Mouse (Mus musculus) hindbrain, embryonic 10.5 days (tissue): ENCODE data around the gene Pou3f1. TPM values are rescaled to one million over a fixed set of nuclear protein-coding genes. Genes with fewer than 3 reads are reported as not detected.
A peak's percentile ranks its signal among the peaks of the same experiment; 100 is the strongest.

Source experiments
- DNase-seq: peaks from one replicate; pipeline ENCODE4 v3.0.0-alpha.2; 2017; ENCODE audit warnings: low spot score
- H3K27ac ChIP-seq: fragments of 300-500 bp; sonication (generic); 2 replicates; pipeline ENCODE4 v1.5.1; 2016; ENCODE audit warnings: mild to moderate bottlenecking, moderate library complexity
- H3K27me3 ChIP-seq: fragments of 300-500 bp; sonication (generic); 2 replicates; pipeline ENCODE4 v1.6.1; 2016; ENCODE audit warnings: mild to moderate bottlenecking; ENCODE audit not compliant: poor library complexity, insufficient read depth, severe bottlenecking
- H3K36me3 ChIP-seq: fragments of 300-500 bp; sonication (generic); 2 replicates; pipeline ENCODE4 v1.6.1; 2016; ENCODE audit warnings: mild to moderate bottlenecking, moderate library complexity
- H3K4me1 ChIP-seq: fragments of 300-500 bp; sonication (generic); replicated peaks from 2 replicates; pipeline ENCODE4 v1.6.1; 2016; ENCODE audit warnings: mild to moderate bottlenecking
- H3K4me3 ChIP-seq: fragments of 300-500 bp; sonication (generic); 2 replicates; pipeline ENCODE4 v1.5.1; 2016; ENCODE audit warnings: mild to moderate bottlenecking, moderate library complexity
- H3K9me3 ChIP-seq: fragments of 300-500 bp; sonication (generic); 2 replicates; pipeline ENCODE4 v1.6.1; 2016; ENCODE audit warnings: mild to moderate bottlenecking, moderate library complexity
- WGBS: fragments of 180-500 bp; shearing (Covaris S2); methylation state at CpG from one replicate; pipeline ENCODE4 v1.1.7; 2016; 5-methylcytosine and 5-hydroxymethylcytosine counted together
- polyA plus RNA-seq: library from polyadenylated mRNA; unstranded; fragments of >200 nt; fragmentation: Nextera tagmentation; extraction: Ambion mirVana; gene quantifications from 2 replicates; pipeline ENCODE4 v1.2.1, GENCODE M21; 2016

Pou3f1 gene
- polyA plus RNA-seq, 1 experiment from 2014 or later: 12.9 TPM

GRCm38 (mm10) chr4:124631456-124631855 lies 25.2 kb upstream of the Pou3f1 start:
- peaks cover 18% of the 10 kb centered on the region for H3K27me3 ChIP-seq
- DNase-seq: no peak
- no peak overlapping the region for H3K27ac ChIP-seq
- H3K4me1 ChIP-seq: peaks cover 11% of the 10 kb centered on the region
- no peaks in the 10 kb centered on the region for H3K9me3 ChIP-seq
- no peaks in the 10 kb centered on the region for H3K36me3 ChIP-seq
- no peak overlapping the region for H3K4me3 ChIP-seq
- WGBS: 61% methylated on average over 4 of the region's 4 CpGs

GRCm38 (mm10) chr4:124632856-124633255 lies 23.8 kb upstream of the Pou3f1 start:
- WGBS: 75% methylated on average over 10 of the region's 10 CpGs
- Histone ChIP-seq H3K36me3 (no peaks in the 10 kb centered on the region), H3K27me3 (peaks cover 28% of the 10 kb centered on the region)

GRCm38 (mm10) chr4:124633281-124633680 lies 23.3 kb upstream of the Pou3f1 start:
- Histone ChIP-seq H3K4me1 (peaks cover 7% of the 10 kb centered on the region; the same call in 1 of the 2 replicates), H3K36me3 (no peaks in the 10 kb centered on the region), H3K27ac (no peak overlapping the region), H3K9me3 (no peaks in the 10 kb centered on the region), H3K27me3 (peaks cover 28% of the 10 kb centered on the region), H3K4me3 (no peak overlapping the region)
- WGBS: 6% methylated on average over 9 of the region's 9 CpGs
- DNase-seq: peak; percentile 57

More at GRCm38 (mm10) chr4:124632856-124633255, 23.8 kb upstream of the Pou3f1 start:
- no peak overlapping the region for H3K27ac ChIP-seq
- DNase-seq: no peak
- no peaks in the 10 kb centered on the region for H3K9me3 ChIP-seq
- peaks cover 7% of the 10 kb centered on the region; the same call in 1 of the 2 replicates for H3K4me1 ChIP-seq
- H3K4me3 ChIP-seq: no peak overlapping the region

DNA sequence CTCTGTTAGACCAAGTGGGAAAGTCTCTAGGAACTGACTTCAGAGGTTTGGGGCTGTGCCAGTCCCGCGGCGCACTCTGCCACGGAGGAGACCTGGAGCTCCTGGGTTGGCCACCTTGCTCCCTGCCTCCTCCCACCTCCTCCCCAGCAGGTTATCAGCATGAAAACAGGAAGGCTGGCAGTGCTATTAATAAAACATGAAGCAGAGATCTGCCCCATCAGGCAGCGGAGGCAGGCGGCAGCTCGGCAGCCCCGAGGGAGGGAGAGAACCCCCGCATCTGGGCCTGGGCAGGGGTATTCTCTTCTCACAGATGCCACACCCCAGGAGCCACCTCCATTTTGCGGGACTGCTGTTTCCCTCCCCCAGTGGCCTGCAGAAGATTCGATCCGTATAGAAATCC lies 16.9 kb upstream of the Pou3f1 start:
- H3K36me3 ChIP-seq: no peaks in the 10 kb centered on the region
- no peak for DNase-seq
- no peaks in the 10 kb centered on the region for H3K9me3 ChIP-seq
- 23% methylated on average over 12 of the region's 12 CpGs for WGBS
- H3K27ac ChIP-seq: no peak overlapping the region
- H3K4me3 ChIP-seq: no peak overlapping the region
- peaks cover 45% of the 10 kb centered on the region for H3K27me3 ChIP-seq
- H3K4me1 ChIP-seq: peaks cover 14% of the 10 kb centered on the region

- H3K27ac ChIP-seq: no peak overlapping the region
- no peaks in the 10 kb centered on the region for H3K9me3 ChIP-seq
- peaks cover 58% of the 10 kb centered on the region for H3K27me3 ChIP-seq
- DNase-seq: no peak
- H3K4me3 ChIP-seq: no peak overlapping the region
- H3K36me3 ChIP-seq: no peaks in the 10 kb centered on the region
- peaks cover 38% of the 10 kb centered on the region for H3K4me1 ChIP-seq
- WGBS: 94% methylated on average over 9 of the region's 9 CpGs
Observed at GRCm38 (mm10) chr4:124643859-124644258, 12.7 kb upstream of the Pou3f1 start.

DNA sequence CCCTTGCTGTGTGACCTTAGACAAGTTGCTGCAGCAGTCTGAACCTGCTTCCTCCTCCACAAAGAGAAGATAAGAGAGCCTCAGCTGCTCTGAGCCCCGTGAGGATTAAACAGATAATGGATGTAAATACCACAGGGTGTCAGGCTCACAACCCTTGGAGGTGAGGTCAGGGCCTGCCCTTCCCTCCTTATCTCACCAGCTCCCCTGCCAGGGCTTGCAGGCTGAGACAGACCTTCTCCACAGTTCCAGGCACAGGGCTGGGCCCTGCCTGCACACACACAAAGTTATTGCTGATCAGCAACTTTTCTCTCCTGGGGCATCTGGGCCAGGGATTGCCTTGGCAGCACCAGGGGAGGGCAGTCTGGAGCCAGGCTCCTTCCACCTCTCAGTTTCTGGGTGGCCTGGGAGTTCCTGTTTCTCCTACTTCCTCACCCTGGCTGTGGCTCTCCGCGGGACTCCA lies 11.6 kb upstream of the Pou3f1 start:
- no peaks in the 10 kb centered on the region for H3K36me3 ChIP-seq
- no peak overlapping the region for H3K4me3 ChIP-seq
- 17% methylated on average over 3 of the region's 3 CpGs for WGBS
- H3K9me3 ChIP-seq: no peaks in the 10 kb centered on the region
- no peak for DNase-seq
- peaks cover 59% of the 10 kb centered on the region for H3K27me3 ChIP-seq
- H3K27ac ChIP-seq: no peak overlapping the region
- H3K4me1 ChIP-seq: peaks cover 34% of the 10 kb centered on the region

- no peak for DNase-seq
- no peaks in the 10 kb centered on the region for H3K9me3 ChIP-seq
- H3K4me3 ChIP-seq: peak overlapping the region; percentile 14; the same call in 1 of the 2 replicates
- 16% methylated on average over 8 of the region's 8 CpGs for WGBS
- no peak overlapping the region for H3K27ac ChIP-seq
- H3K4me1 ChIP-seq: peaks cover 43% of the 10 kb centered on the region
- H3K36me3 ChIP-seq: no peaks in the 10 kb centered on the region
- H3K27me3 ChIP-seq: peaks cover 63% of the 10 kb centered on the region
Observed at GRCm38 (mm10) chr4:124646591-124646990, 10.0 kb upstream of the Pou3f1 start.

DNA sequence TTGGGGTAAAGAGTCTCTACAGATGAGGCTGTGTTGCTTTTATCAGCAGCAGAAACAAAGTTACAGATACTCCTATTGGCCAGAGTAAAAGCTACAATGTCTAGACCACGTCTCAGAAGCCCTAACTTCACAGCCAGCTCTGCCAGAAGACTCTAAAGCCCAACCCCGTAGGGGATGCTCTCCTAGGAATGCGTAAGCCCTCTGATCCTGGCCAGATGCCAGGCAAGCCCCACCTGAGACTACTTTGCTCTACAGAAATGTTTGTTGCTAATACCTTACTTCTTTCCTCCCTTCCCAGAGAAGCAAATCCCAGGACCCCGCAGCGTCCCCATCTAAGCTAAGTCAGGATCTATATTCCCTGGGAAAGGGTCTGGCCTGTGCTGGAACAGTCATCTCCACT lies 8.7 kb upstream of the Pou3f1 start:
- DNase-seq: no peak
- H3K27me3 ChIP-seq: peaks cover 70% of the 10 kb centered on the region
- WGBS: 47% methylated on average over 5 of the region's 5 CpGs

GRCm38 (mm10) chr4:124652886-124653285 lies 3.7 kb upstream of the Pou3f1 start:
- Histone ChIP-seq H3K27ac (peak overlapping the region; percentile 51), H3K4me1 (peaks cover 72% of the 10 kb centered on the region), H3K4me3 (peak overlapping the region; percentile 32), H3K27me3 (peaks cover 92% of the 10 kb centered on the region), H3K36me3 (no peaks in the 10 kb centered on the region), H3K9me3 (no peaks in the 10 kb centered on the region)
- 2% methylated on average over 9 of the region's 9 CpGs for WGBS
- peak; percentile 85 for DNase-seq

More for the DNA sequence above, 8.7 kb upstream of the Pou3f1 start:
- no peaks in the 10 kb centered on the region for H3K9me3 ChIP-seq
- no peak overlapping the region for H3K4me3 ChIP-seq
- H3K27ac ChIP-seq: no peak overlapping the region
- H3K4me1 ChIP-seq: peaks cover 56% of the 10 kb centered on the region
- no peaks in the 10 kb centered on the region for H3K36me3 ChIP-seq

DNA sequence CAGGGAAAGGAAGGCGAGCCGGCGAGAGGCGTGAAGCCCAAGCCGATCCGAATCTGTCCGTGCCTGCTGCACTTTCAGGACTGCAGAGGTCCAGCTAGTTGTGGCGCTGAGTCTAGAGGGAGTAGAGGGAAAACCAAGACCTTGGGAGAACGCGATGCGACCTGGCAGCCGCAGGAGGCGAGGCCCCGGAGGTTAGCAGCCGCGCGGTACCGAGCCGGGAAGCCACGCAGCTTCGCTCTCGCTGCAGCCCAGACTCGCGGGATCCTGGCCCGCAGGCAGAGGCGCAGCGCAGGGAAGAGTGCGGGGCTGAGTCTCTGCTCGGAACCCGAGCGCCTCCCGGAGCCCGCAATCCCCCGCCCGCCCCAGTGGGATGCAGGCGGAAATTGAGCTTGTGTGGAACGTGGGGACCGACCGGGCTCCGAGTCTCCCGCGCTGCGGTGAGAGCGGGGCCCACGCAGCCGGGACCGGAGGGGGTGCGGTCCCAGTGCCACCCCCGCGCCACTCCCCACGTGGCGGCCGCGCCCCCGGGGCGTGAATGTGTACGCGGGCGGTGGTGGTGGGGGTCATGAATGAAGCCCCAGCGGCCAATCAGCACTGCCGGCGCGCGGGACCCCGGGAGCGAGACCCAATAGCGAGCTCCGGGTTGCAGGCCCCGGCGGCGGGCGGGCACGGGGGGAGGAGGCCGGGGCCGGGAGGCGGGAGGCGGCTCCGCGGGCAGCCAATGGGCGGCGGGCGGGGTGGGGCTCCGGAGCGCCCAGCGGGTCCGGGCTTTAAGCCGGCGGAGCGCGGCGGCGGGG lies 445 bp downstream of the Pou3f1 start:
- Histone ChIP-seq H3K4me1 (peaks cover 84% of the 10 kb centered on the region), H3K27me3 (peaks cover 89% of the 10 kb centered on the region), H3K9me3 (no peaks in the 10 kb centered on the region), H3K36me3 (no peaks in the 10 kb centered on the region), H3K4me3 (peak overlapping the region; percentile 76), H3K27ac (peak overlapping the region; percentile 84)
- peak; percentile 91 for DNase-seq
- WGBS: 1% methylated on average over 91 of the region's 92 CpGs

- peak overlapping the region; percentile 84 for H3K27ac ChIP-seq
- no peaks in the 10 kb centered on the region for H3K36me3 ChIP-seq
- no peaks in the 10 kb centered on the region for H3K9me3 ChIP-seq
- H3K4me1 ChIP-seq: peaks cover 84% of the 10 kb centered on the region
- DNase-seq: no peak
- whole genome bisulfite sequencing: 2% methylated on average over 61 of the region's 61 CpGs
- peaks cover 96% of the 10 kb centered on the region for H3K27me3 ChIP-seq
- H3K4me3 ChIP-seq: peak overlapping the region; percentile 76
Observed at GRCm38 (mm10) chr4:124657781-124658180, 1.2 kb downstream of the Pou3f1 start.

DNA sequence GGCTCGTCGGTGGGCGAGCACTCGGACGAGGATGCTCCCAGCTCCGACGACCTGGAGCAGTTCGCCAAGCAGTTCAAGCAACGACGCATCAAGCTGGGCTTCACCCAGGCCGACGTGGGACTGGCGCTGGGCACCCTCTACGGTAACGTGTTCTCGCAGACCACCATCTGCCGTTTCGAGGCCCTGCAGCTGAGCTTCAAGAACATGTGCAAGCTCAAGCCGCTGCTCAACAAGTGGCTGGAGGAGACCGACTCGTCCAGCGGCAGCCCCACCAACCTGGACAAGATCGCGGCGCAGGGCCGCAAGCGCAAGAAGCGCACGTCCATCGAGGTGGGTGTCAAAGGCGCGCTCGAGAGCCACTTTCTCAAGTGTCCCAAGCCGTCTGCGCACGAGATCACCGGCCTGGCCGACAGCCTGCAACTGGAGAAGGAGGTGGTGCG lies 1.8 kb downstream of the Pou3f1 start:
- peak overlapping the region; percentile 76 for H3K4me3 ChIP-seq
- DNase-seq: peak; percentile 75
- WGBS: under 1% methylated on average over 39 of the region's 39 CpGs
- H3K27me3 ChIP-seq: peaks cover 96% of the 10 kb centered on the region
- H3K27ac ChIP-seq: peak overlapping the region; percentile 84
- no peaks in the 10 kb centered on the region for H3K9me3 ChIP-seq
- peaks cover 81% of the 10 kb centered on the region for H3K4me1 ChIP-seq
- no peaks in the 10 kb centered on the region for H3K36me3 ChIP-seq
